Mouse (Mus musculus): ENCODE results near the gene Tmem151a. TPM values are rescaled to one million over a fixed set of nuclear protein-coding genes. Genes with fewer than 3 reads are reported as not detected.
A peak's percentile ranks its signal among the peaks of the same experiment; 100 is the strongest.

The Tmem151a gene
- polyA plus RNA-seq, 1 experiment from 2014 or later: 15.8 TPM

- 4% methylated on average over 15 of the region's 15 CpGs for WGBS
- ATAC-seq: no peak
- H3K9me3 ChIP-seq (ENCODE audit: control insufficient read depth, low read length): no peaks in the 10 kb centered on the region
- H3K27me3 ChIP-seq (replicated peaks; ENCODE audit: control insufficient read depth, insufficient read depth, low read length): peaks cover 58% of the 10 kb centered on the region
- no peak overlapping the region for H3K27ac ChIP-seq (ENCODE audit: low read length)
- H3K4me3 ChIP-seq (replicated peaks; ENCODE audit: low read length): peak overlapping the region; percentile 64
- peak overlapping the region; percentile 85 for H3K4me2 ChIP-seq (ENCODE audit: low read length)
- peak overlapping the region; percentile 71 for H3K9ac ChIP-seq (replicated peaks; ENCODE audit: low read depth, low read length)
- peaks cover 24% of the 10 kb centered on the region for H3K4me1 ChIP-seq (replicated peaks; ENCODE audit: control insufficient read depth, insufficient read depth, low read length)
- no peaks in the 10 kb centered on the region for H3K36me3 ChIP-seq (ENCODE audit: control insufficient read depth, insufficient read depth)
These were observed 542 bp downstream of the Tmem151a start for GRCm38 (mm10) chr19:5084834-5085144.

DNA sequence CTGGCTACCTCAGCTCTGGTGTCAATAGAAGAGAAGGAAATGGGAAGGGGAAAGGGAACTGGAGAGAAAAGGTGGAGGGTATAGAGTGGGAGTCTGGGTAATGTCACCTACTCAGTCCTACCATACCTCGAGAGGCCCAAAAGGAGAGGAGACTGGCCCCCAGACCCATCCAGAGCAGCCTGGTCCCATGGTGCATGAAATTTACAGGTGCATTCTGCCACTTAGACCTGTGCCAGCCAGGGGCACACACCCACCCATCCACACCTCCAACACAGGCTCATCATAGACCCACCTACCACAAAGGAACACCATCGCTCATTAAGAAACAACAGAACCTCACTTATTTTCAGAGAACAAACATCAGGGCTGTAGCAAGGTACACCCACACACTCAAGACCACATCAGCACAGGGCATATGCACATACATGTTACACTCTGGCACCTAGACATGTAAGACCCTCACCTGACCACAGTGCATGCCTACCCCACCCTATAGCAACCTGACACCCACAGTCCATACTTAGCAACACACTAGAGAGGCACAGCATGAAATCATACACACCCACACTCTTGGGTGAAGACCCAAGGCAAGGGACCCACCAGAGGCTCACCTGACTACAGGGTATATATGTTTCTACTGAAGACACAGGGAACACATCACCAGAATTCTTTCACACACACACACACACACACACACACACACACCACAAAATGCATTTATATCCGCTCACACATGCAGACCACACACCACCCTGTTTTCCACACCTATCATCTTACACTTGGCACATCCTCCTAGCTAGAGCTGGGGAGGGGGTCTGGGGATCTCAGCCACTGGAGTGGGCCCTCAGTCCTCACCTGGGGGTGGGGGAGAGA lies 1.1 kb downstream of the Tmem151a start:
- Histone ChIP-seq H3K27ac (ENCODE audit: low read length) (no peak overlapping the region; the same call in 1 of the 2 replicates), H3K4me3 (replicated peaks; ENCODE audit: low read length) (peak overlapping the region; percentile 64), H3K9me3 (ENCODE audit: control insufficient read depth, low read length) (no peaks in the 10 kb centered on the region), H3K36me3 (ENCODE audit: control insufficient read depth, insufficient read depth) (no peaks in the 10 kb centered on the region), H3K4me2 (ENCODE audit: low read length) (peak overlapping the region; percentile 85), H3K9ac (replicated peaks; ENCODE audit: low read depth, low read length) (peak overlapping the region; percentile 71), H3K4me1 (replicated peaks; ENCODE audit: control insufficient read depth, insufficient read depth, low read length) (peaks cover 20% of the 10 kb centered on the region), H3K27me3 (replicated peaks; ENCODE audit: control insufficient read depth, insufficient read depth, low read length) (peaks cover 58% of the 10 kb centered on the region)
- 59% methylated on average over 3 of the region's 3 CpGs for WGBS
- no peak for ATAC-seq

GRCm38 (mm10) chr19:5082596-5082995 lies 2.7 kb downstream of the Tmem151a start:
- H3K4me2 ChIP-seq (ENCODE audit: low read length): no peak overlapping the region
- no peaks in the 10 kb centered on the region for H3K36me3 ChIP-seq (ENCODE audit: control insufficient read depth, insufficient read depth)
- no peaks in the 10 kb centered on the region for H3K9me3 ChIP-seq (ENCODE audit: control insufficient read depth, low read length)
- no peak for ATAC-seq
- no peak overlapping the region for H3K27ac ChIP-seq (ENCODE audit: low read length)
- 72% methylated on average over 24 of the region's 24 CpGs for WGBS
- H3K27me3 ChIP-seq (replicated peaks; ENCODE audit: control insufficient read depth, insufficient read depth, low read length): peaks cover 61% of the 10 kb centered on the region
- no peak overlapping the region for H3K9ac ChIP-seq (replicated peaks; ENCODE audit: low read depth, low read length)
- no peak overlapping the region for H3K4me3 ChIP-seq (replicated peaks; ENCODE audit: low read length)
- H3K4me1 ChIP-seq (replicated peaks; ENCODE audit: control insufficient read depth, insufficient read depth, low read length): peaks cover 13% of the 10 kb centered on the region

- no peak overlapping the region for H3K9ac ChIP-seq (replicated peaks; ENCODE audit: low read depth, low read length)
- H3K36me3 ChIP-seq (ENCODE audit: control insufficient read depth, insufficient read depth): no peaks in the 10 kb centered on the region
- H3K4me1 ChIP-seq (replicated peaks; ENCODE audit: control insufficient read depth, insufficient read depth, low read length): peaks cover 10% of the 10 kb centered on the region
- no peaks in the 10 kb centered on the region for H3K9me3 ChIP-seq (ENCODE audit: control insufficient read depth, low read length)
- WGBS: 71% methylated on average over 18 of the region's 18 CpGs
- ATAC-seq: no peak
- H3K27ac ChIP-seq (ENCODE audit: low read length): no peak overlapping the region
- H3K4me2 ChIP-seq (ENCODE audit: low read length): no peak overlapping the region
- H3K4me3 ChIP-seq (replicated peaks; ENCODE audit: low read length): no peak overlapping the region
- H3K27me3 ChIP-seq (replicated peaks; ENCODE audit: control insufficient read depth, insufficient read depth, low read length): peaks cover 61% of the 10 kb centered on the region
These were observed 3.3 kb downstream of the Tmem151a start for GRCm38 (mm10) chr19:5082005-5082404.

DNA sequence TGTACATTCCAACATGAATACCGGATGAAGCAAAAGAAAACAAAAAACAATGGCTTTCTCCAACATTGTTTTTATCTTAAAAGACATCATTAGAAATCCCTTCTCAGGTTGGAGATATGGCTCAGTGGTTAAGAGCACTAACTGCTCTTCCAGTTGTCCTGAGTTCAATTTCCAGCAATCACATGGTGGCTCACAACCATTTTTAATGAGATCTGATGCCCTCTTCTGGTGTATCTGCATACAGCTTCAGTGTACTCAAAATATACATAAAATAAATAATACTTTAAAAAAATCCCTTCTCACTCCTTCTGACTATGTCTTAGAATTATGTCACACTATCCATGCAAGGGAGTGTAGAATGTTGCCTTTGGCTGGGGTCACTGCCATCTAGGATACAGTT lies 6.1 kb downstream of the Tmem151a start:
- H3K27me3 ChIP-seq (replicated peaks; ENCODE audit: control insufficient read depth, insufficient read depth, low read length): peaks cover 40% of the 10 kb centered on the region
- WGBS: 88% methylated on average over 1 of the region's 1 CpGs
- H3K4me3 ChIP-seq (replicated peaks; ENCODE audit: low read length): no peak overlapping the region
- no peaks in the 10 kb centered on the region for H3K4me1 ChIP-seq (replicated peaks; ENCODE audit: control insufficient read depth, insufficient read depth, low read length)
- no peaks in the 10 kb centered on the region for H3K36me3 ChIP-seq (ENCODE audit: control insufficient read depth, insufficient read depth)
- no peak for ATAC-seq
- H3K9ac ChIP-seq (replicated peaks; ENCODE audit: low read depth, low read length): no peak overlapping the region
- H3K27ac ChIP-seq (ENCODE audit: low read length): no peak overlapping the region
- H3K4me2 ChIP-seq (ENCODE audit: low read length): no peak overlapping the region
- no peaks in the 10 kb centered on the region for H3K9me3 ChIP-seq (ENCODE audit: control insufficient read depth, low read length)

GRCm38 (mm10) chr19:5073518-5073917 lies 11.8 kb downstream of the Tmem151a start:
- 39% methylated on average over 5 of the region's 5 CpGs for WGBS
- no peak for ATAC-seq
- Histone ChIP-seq H3K36me3 (ENCODE audit: control insufficient read depth, insufficient read depth) (no peaks in the 10 kb centered on the region), H3K4me3 (replicated peaks; ENCODE audit: low read length) (no peak overlapping the region), H3K9ac (replicated peaks; ENCODE audit: low read depth, low read length) (no peak overlapping the region), H3K27me3 (replicated peaks; ENCODE audit: control insufficient read depth, insufficient read depth, low read length) (peaks cover 10% of the 10 kb centered on the region; the same call in 1 of the 2 replicates), H3K4me1 (replicated peaks; ENCODE audit: control insufficient read depth, insufficient read depth, low read length) (peaks cover 22% of the 10 kb centered on the region), H3K27ac (ENCODE audit: low read length) (no peak overlapping the region), H3K9me3 (ENCODE audit: control insufficient read depth, low read length) (no peaks in the 10 kb centered on the region), H3K4me2 (ENCODE audit: low read length) (no peak overlapping the region)

GRCm38 (mm10) chr19:5073028-5073427 lies 12.3 kb downstream of the Tmem151a start:
- Histone ChIP-seq H3K27me3 (replicated peaks; ENCODE audit: control insufficient read depth, insufficient read depth, low read length) (peaks cover 7% of the 10 kb centered on the region; the same call in 1 of the 2 replicates), H3K27ac (ENCODE audit: low read length) (no peak overlapping the region), H3K4me2 (ENCODE audit: low read length) (peak overlapping the region; percentile 71), H3K9ac (replicated peaks; ENCODE audit: low read depth, low read length) (no peak overlapping the region), H3K4me3 (replicated peaks; ENCODE audit: low read length) (peak overlapping the region; percentile 45; the same call in 1 of the 2 replicates), H3K4me1 (replicated peaks; ENCODE audit: control insufficient read depth, insufficient read depth, low read length) (peaks cover 27% of the 10 kb centered on the region), H3K9me3 (ENCODE audit: control insufficient read depth, low read length) (no peaks in the 10 kb centered on the region), H3K36me3 (ENCODE audit: control insufficient read depth, insufficient read depth) (no peaks in the 10 kb centered on the region)
- no peak for ATAC-seq
- 1% methylated on average over 15 of the region's 15 CpGs for WGBS

- Histone ChIP-seq H3K4me1 (replicated peaks; ENCODE audit: control insufficient read depth, insufficient read depth, low read length) (peaks cover 32% of the 10 kb centered on the region), H3K9ac (replicated peaks; ENCODE audit: low read depth, low read length) (peak overlapping the region; percentile 52; the same call in 1 of the 2 replicates), H3K9me3 (ENCODE audit: control insufficient read depth, low read length) (no peaks in the 10 kb centered on the region), H3K27ac (ENCODE audit: low read length) (no peak overlapping the region), H3K4me3 (replicated peaks; ENCODE audit: low read length) (peak overlapping the region; percentile 45), H3K27me3 (replicated peaks; ENCODE audit: control insufficient read depth, insufficient read depth, low read length) (peaks cover 6% of the 10 kb centered on the region; the same call in 1 of the 2 replicates), H3K36me3 (ENCODE audit: control insufficient read depth, insufficient read depth) (no peaks in the 10 kb centered on the region), H3K4me2 (ENCODE audit: low read length) (peak overlapping the region; percentile 71)
- no peak for ATAC-seq
- 2% methylated on average over 20 of the region's 20 CpGs for WGBS
These were observed 12.8 kb downstream of the Tmem151a start for GRCm38 (mm10) chr19:5072389-5073019.

DNA sequence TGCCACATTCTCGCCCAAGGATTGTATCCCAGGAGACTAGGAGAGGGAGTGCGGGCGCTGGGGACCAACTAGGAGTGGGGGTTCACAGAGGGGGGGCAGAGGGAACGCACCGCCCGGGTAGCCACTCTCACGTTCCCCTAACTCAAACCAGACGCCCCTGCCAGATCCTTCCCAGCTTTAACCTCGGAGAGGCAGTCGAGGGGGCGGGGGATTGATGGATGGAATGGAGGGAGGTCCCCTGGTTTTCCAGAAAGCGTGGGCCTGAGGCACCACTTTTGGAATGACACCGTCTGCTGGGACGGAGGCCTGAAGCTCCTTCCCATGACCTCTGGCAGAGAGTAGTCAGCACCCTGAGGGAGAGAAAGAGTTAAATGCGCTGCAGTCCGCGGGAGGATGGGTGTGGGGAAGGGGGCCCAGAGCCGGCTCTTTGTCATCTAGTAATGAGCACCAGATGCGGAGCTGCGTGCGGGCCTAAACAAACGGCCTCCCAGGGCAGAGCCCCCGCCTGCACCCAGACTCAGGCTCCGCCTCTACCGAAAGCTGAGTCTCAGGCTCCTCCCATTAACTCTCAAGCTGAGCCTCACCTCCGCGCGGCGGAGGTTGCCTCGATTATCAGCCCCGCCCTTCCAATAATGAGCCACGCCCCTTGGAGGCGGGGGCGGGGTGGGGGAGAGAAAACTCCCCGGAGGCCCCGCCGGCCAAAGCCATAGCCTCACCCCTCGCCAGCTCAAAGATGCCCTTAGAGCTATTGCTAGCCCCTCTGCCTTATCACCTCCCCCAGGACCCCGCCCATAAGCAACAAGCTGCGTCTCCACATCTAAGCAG lies 13.6 kb downstream of the Tmem151a start:
- H3K36me3 ChIP-seq (ENCODE audit: control insufficient read depth, insufficient read depth): no peaks in the 10 kb centered on the region
- H3K27me3 ChIP-seq (replicated peaks; ENCODE audit: control insufficient read depth, insufficient read depth, low read length): peaks cover 6% of the 10 kb centered on the region; the same call in 1 of the 2 replicates
- H3K4me2 ChIP-seq (ENCODE audit: low read length): peak overlapping the region; percentile 71
- H3K9me3 ChIP-seq (ENCODE audit: control insufficient read depth, low read length): no peaks in the 10 kb centered on the region
- H3K4me3 ChIP-seq (replicated peaks; ENCODE audit: low read length): peak overlapping the region; percentile 45
- peak overlapping the region; percentile 52 for H3K9ac ChIP-seq (replicated peaks; ENCODE audit: low read depth, low read length)
- WGBS: under 1% methylated on average over 39 of the region's 40 CpGs
- peaks cover 35% of the 10 kb centered on the region for H3K4me1 ChIP-seq (replicated peaks; ENCODE audit: control insufficient read depth, insufficient read depth, low read length)
- peak overlapping the region; percentile 60 for H3K27ac ChIP-seq (ENCODE audit: low read length)
- ATAC-seq: peak; percentile 77

Measured in forebrain, embryonic 16.5 days (tissue).